Mouse (Mus musculus) brain, embryonic 18.5 days (tissue): ENCODE data around the gene Rinl.

Experiments used
- DNase-seq: peaks from one replicate; pipeline ENCODE4 v3.0.0-alpha.2; 2012; ENCODE audit warnings: low read depth, low spot score

The Rinl gene

DNA sequence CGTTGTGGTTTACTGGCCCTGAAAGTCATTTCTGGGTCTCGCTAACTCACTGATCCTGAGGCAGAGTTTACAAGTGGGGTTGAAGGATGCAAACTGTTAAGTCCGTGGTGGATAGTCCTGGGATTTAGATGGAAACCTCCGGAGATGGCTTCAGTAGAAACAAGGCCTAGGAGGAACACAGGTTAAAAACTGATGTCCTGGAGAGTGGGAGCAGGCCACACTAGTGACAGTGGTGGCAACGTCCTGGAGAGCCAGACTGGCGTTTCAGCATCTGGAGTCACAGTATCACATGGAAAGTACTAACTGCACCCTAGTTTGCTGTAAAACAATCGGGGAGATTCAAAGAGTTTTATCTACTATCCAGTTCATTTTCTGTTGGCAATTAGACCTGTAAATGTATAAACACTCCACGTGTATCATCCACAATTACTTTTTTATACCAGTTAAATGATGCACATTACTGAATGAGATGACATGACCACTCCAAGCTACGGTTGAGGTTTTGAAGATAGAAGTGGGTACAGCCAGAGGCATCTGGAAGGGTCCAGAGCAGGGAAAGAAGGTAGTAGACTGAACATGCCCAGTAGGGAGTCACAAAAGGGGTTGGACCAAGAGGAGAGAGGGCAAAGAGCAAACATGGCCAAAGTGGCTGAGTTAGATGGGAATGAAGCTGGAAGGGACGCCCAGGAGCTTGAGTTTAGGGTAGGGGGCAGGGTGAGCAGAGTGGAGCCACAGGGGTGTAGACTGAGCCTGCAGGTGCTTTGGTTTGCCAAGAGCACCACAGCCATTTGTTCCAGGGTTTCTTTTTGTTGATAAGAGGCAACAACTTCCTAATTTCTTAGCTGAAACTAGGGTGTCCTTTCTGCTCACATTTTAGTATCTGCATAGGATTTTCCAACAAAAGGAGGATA lies 34.5 kb downstream of the Rinl start:
- DNase-seq, result no peak

DNA sequence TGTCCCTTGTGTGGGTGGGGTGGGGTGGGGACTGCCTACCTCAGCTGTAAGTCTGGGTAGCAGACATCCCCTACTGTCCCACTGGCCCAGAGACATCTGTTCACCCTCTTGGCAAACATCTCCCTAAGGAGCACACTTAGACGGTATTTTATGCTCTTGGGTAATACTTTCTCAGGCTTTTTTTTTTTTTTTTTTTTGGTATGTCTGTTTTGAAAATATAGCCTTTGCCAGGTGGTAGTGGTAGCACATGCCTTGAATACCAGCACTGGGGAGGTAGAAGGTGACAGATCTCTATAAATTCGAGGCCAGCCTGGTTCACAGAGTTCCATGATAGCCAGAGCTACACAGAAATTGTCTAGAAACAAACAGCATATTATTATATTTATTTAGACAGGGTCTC lies 35.2 kb downstream of the Rinl start:
- DNase-seq, result no peak

DNA sequence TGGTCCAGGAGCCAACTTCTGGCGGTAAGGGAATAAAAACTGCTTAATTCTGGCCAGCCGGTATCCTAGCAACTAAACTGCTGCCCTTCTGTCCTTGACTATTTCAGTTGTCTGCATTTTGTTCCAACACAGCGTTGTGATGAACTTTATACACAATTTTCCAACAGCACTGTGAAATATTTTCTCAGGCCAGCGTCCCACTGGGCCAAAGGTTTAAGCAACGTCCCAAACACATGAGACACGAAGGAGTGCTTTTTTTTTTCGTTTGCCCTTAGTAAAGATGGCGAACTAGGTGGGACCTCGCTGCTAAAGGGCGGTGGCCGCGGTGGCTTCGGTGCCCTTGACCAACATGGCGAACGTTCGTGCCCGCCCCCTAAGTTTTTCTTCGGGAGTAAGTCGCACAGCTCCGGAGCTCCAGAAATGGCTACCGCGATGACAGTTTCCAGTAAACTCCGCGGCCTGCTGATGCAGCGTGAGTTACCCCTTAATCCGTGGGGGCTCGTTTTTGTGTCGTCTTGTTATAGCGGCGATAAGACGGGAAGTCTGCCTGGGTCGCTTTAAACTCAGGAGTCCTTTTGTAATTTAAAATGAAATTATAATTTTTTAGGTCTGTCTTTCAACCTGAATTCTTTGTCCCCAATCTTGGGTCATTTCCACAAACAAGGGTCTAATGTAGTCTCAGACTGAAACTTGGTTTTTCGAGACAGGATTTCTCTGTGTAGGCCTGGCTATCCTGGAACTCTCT lies 36.3 kb downstream of the Rinl start, which contains the start of gene Ech1:
Ech1 (plus strand) TSS at position 277 of the 745 bp plus-strand sequence.
- DNase-seq, result peak; percentile 83

DNA sequence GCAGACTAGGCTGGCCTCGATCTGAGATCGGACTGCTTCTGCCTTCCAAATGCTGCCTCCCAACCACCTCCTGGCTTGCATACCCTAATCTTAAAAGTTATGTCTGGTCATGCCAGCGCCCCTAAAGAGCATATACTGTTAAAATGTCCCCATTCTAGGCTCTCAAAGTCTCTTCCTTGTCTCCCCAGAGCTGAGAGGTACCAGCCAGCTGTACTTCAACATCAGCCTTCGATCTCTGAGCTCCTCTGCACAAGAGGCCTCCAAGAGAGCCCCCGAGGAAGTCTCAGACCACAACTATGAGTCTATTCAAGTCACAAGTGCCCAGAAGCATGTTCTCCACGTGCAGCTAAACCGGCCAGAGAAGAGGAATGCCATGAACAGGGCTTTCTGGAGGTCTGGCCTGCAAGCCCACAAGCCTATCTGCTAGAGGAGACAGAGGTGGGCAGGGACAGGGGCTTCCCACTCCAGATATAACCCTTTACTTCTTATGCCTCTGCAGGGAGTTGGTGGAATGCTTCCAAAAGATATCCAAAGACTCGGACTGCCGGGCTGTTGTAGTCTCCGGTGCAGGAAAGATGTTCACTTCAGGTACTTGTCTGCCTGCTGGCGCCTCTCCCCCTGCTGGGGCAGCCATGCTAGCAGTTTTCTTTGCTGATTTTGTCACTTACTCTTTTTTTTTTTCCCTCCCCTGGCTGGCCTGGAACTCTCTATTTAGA lies 37.1 kb downstream of the Rinl start:
- no peak for DNase-seq

DNA sequence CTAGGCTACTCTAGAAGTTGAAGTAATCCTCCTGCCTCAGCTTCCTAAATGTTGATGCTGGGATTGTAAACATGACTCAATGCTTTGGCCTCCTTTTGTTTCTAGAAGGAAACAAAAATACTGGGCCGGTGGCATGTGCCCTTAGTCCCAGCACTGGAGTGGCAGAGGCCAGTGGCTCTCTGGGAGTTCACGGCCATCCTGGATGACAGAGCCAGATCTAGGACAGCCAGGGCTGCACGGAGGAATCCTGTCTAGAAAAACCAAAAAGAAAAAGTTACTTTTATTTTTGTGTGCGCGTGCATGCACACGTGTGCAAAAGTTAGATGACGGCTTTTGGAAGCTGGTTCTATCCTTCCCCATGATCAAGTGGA lies 37.6 kb downstream of the Rinl start:
- DNase-seq, result no peak

DNA sequence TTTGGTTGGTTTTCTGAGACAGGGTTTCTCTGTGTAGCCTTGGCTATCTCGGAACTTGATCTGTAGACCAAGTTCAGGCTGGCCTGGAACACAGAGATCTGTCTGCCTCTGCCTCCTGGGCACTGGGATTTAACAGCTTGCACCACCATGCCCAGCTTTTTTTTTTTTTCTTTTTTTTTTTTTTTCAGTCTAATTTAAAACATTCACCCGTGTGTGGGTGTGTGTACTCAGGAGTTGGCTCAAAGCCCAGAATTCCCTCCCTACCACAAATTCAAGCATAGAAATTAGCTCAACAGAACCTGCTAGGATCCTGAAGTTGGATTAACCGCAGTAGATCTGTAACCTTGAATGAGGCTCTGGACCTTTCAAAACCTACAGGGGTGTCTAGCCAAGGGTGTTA lies 38.6 kb downstream of the Rinl start:
- no peak for DNase-seq

DNA sequence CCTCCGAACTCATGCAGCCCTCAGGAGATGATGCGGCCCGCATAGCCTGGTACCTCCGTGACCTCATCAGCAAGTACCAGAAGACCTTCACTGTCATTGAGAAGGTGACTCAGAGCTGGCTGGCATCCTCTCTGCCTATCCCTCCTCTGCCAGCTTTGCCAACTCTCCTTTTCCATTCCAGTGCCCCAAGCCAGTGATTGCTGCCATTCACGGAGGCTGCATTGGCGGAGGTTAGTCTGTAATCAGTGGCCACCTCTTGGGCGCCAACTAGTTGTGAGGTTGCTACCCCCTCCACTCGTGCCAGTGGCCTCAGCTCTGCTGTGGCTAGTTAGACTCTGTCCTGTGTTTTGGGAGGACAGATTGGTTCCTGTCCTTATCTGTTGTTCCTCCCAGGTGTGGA lies 41.1 kb downstream of the Rinl start:
- DNase-seq, result no peak

DNA sequence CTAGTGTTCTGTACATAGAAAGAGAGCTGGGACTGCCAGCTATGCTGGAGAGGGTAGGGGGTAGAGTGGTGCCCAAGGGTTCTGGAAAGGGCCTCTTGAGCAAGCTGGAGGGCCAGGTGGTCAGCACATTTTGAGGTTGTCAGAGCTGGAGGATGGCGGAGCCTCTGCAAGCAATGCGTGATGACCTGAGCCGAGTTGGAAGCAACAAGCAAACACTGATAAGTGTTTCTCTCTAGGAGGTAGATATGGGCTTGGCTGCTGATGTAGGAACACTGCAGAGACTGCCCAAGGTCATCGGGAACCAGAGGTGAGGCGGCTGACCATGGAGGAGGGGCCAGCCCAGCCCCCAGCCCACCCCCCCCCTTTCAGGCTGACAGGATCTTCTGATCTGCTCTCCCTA lies 42.2 kb downstream of the Rinl start:
- no peak for DNase-seq

DNA sequence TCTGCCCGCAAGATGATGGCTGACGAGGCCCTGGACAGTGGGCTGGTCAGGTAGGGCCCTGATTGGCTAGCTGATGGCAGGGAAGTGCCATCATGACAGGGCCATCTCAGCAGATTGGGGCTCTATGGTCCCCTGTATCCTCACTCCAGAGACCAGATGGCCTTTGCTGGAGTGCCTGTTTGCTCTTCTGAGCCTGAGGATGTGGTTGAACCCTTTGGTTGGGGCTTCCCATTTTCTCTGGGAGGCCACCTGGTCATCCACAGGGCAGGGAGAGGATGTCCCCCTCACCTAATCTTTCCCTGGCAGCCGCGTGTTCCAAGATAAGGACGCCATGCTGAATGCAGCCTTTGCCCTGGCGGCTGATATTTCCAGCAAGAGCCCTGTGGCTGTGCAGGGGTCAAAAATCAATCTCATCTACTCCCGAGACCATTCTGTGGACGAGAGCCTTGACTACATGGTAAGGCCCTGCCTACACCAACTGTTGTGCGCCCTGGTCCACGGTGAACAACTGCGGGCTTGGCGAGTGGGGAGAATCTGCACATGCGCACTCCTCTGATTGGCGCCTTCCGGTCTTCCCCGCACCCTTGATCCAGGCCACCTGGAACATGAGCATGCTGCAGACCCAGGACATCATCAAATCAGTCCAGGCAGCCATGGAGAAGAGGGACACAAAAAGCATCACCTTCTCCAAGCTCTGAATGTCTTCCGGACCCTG lies 42.8 kb downstream of the Rinl start:
- no peak for DNase-seq

DNA sequence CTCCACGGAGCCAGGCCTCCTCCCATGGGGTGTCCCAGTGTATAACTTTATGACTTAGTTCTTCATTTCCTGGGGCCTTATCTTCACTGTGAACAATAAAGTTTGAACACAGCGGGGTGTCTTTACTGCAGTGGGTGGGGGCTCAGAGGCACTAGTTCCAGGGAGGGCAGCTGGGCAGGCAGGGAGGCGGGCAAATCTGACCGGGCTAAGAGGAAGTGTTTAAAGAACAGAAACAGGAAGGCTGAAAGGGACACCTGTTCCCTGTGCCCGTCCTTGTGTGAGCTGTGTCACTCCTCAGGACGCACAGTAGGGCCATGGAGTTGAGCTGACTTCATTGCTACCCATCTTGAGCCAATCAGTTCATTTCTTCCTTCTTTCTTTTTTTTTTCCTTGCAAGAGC lies 43.4 kb downstream of the Rinl start:
- DNase-seq, result no peak

DNA sequence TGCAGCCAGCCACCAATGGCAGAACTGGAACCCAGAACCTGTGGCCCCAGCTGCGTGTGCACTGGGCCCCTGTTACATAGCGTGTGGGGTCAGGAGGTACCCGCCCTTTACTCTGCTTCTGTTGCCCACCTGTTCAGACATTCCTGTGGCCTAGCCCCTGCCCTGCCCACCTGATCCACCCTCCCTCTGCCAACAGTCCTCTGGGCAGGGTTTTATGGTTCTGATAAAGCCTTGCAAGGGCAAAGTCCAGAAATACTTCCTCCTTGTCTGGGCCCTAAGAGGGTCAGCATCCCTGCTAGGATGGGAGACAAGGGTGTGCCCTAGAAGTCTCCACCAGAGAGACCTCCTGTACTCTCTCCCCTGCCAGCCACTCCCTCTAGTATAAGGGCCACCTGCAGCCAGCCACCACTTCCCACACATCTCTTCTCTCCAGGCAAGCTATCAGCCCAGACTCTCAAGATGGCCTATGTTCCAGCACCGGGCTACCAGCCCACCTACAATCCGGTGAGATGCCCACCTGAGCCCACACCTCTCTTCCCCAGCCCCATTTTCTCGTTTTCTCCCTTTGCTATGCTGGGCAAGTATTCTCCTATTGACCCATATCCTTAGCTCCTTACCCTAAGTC lies 45.1 kb downstream of the Rinl start, which contains the start of gene Lgals4:
Lgals4 (plus strand) TSS at position 132 of the 625 bp plus-strand sequence.
- no peak for DNase-seq

DNA sequence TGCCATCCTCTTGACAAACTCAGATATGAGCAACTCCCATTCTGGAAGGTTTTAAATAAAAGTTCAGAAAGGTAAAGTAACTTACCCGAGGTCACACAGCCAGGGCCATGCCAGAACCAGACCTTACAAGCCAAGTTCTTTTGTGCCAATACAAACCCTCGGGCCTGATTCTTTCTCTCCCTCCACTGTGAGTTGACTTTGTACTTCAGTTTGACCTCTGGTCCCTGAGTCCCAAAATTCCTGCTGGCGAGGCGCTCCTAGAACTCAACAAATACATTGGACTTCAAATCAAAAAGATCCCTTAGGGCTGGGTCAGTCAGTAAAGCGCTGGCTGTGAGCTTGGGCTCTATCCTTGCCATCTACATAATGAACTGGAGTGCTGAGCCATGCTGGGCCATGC lies 48.2 kb downstream of the Rinl start:
- DNase-seq, result no peak

DNA sequence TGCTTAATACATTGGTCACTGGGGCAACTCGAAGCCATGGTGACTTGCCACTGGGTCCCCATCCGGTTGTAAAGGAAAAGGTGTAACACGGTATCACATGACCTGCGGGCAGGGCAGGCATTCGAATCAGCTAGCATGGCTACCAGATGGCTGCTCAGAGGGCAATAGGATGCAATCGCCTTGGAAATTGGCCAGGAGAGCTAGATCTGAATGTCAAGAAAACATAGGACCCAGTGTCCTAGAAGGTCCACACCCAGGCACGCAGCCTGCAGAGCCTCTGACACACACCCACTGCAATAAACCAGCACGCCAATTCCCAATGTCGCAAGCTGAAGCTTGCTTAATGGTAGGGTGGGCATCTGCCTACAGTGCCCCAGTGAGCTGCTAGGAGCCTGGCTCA lies 49.6 kb downstream of the Rinl start:
- DNase-seq, result no peak

DNA sequence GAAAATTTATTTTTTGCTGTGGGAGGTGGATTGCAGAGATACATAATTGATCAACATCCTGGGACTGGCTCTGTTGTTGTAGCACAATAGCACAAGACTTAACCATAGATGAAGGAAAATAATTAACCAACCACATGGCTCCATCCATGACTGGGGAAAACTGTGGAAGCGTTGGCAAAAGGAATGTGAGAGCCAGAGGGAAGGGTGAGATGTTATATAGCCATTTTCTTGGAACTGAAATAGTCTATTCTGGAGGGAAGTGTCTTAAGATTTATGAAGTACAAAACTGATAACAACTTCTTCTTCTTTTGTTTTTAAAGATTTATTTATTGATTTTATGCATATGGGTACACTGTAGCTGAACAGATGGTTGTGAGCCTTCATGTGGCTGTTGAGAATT lies 58.5 kb downstream of the Rinl start:
- no peak for DNase-seq
